Mouse (Mus musculus) c-Kit-negative CD71-positive TER-119-positive erythroid progenitor cells, embryonic 14.5 days (primary cell): ENCODE data around the gene Adrb1.
"Not testable (repeated sequence)": the region's sequence is repeated elsewhere in the genome, so short reads cannot be mapped to it uniquely, and the experiment has no call there.

Experiments
- DNase-seq: peaks from one replicate; pipeline ENCODE4 v3.0.0-alpha.2; 2013; ENCODE audit warnings: low read depth, low spot score

The Adrb1 gene

GRCm38 (mm10) chr19:56749343-56749742 lies 27.3 kb downstream of the Adrb1 start:
- DNase-seq: no peak

GRCm38 (mm10) chr19:56750709-56751108 lies 28.7 kb downstream of the Adrb1 start:
- no peak for DNase-seq

- not testable (repeated sequence) for DNase-seq
Measured at GRCm38 (mm10) chr19:56754456-56754855, 32.5 kb downstream of the Adrb1 start.

- no peak for DNase-seq
Measured at GRCm38 (mm10) chr19:56756412-56756811, 34.4 kb downstream of the Adrb1 start.

GRCm38 (mm10) chr19:56758311-56758710 lies 36.3 kb downstream of the Adrb1 start:
- no peak for DNase-seq

GRCm38 (mm10) chr19:56759740-56760139 lies 37.7 kb downstream of the Adrb1 start:
- no peak for DNase-seq

- DNase-seq: no peak
Measured at GRCm38 (mm10) chr19:56760306-56760940, 38.4 kb downstream of the Adrb1 start.

- no peak for DNase-seq
Measured at GRCm38 (mm10) chr19:56761096-56761495, 39.1 kb downstream of the Adrb1 start.

GRCm38 (mm10) chr19:56761727-56762126 lies 39.7 kb downstream of the Adrb1 start:
- DNase-seq: no peak

- DNase-seq: no peak
Measured at GRCm38 (mm10) chr19:56762686-56763085, 40.7 kb downstream of the Adrb1 start.

GRCm38 (mm10) chr19:56769024-56769423 lies 47.0 kb downstream of the Adrb1 start:
- DNase-seq: no peak

GRCm38 (mm10) chr19:56772158-56772557 lies 50.2 kb downstream of the Adrb1 start:
- no peak for DNase-seq

GRCm38 (mm10) chr19:56773393-56773971 lies 51.5 kb downstream of the Adrb1 start:
- no peak for DNase-seq

- DNase-seq: no peak
Measured at GRCm38 (mm10) chr19:56774408-56774962, 52.5 kb downstream of the Adrb1 start.

GRCm38 (mm10) chr19:56774971-56775892 lies 53.2 kb downstream of the Adrb1 start:
- DNase-seq: no peak

GRCm38 (mm10) chr19:56775893-56776718 lies 54.1 kb downstream of the Adrb1 start:
- DNase-seq: no peak

GRCm38 (mm10) chr19:56776719-56777382 lies 54.9 kb downstream of the Adrb1 start:
- no peak for DNase-seq

- DNase-seq: not testable (repeated sequence)
Measured at GRCm38 (mm10) chr19:56778532-56778931, 56.5 kb downstream of the Adrb1 start.
